Mouse (Mus musculus): ENCODE data around the gene Epm2aip1.

Gene Epm2aip1

DNA sequence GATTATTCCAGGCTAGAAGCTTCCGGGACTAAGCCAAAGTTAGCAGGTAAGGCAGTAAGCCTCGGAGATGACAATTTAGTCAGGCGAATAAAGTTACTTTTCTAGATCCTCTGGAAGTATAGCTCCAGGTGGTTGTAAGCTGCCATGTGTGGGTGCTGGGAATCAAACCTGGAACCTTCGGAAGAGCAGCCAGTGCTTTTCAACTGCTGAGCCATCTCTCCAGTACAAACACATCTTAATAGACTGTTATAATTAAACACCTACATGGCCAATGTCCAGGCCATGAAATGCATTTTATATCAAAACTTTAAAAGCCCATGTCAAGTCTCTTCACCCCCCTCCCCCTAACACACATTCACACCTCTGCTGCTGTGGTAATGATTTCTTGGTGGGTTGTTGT is 16.2 kb downstream of the Epm2aip1 start:
- DNase-seq (ENCODE audit: low read depth, low spot score) = no peak

- DNase-seq (ENCODE audit: low read depth, low spot score) = no peak
Measured at GRCm38 (mm10) chr9:111289294-111289831, 17.6 kb downstream of the Epm2aip1 start.

- DNase-seq (ENCODE audit: low read depth, low spot score) = peak; percentile 79
Measured at GRCm38 (mm10) chr9:111289832-111290339, 18.2 kb downstream of the Epm2aip1 start.

DNA sequence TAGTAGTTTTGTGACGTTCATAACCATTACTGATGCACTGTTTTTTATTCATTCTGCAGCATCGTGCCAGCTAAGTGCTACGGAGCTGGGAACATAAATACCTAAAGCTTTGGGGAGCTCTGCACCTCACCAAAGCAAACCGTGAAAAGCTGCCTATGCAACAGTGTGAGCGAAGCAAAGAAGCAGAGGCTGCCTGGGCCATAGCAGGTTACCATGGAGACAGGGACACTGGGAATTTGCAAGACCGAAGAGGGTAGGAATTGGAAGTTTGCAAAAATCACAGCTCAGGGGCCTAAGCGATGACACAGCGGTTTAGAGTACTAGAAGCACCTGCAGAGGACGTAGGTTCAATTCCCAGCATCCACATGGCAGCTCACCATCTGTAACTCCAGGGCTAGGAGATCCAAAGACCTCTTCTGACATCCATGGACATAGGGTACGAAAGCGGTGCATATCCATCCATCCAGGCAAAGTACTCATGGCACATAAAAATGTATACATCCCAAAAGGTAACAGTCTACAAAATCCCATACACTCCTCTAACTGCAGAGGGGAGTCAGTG is 18.9 kb downstream of the Epm2aip1 start:
- DNase-seq (ENCODE audit: low read depth, low spot score) = no peak

DNA sequence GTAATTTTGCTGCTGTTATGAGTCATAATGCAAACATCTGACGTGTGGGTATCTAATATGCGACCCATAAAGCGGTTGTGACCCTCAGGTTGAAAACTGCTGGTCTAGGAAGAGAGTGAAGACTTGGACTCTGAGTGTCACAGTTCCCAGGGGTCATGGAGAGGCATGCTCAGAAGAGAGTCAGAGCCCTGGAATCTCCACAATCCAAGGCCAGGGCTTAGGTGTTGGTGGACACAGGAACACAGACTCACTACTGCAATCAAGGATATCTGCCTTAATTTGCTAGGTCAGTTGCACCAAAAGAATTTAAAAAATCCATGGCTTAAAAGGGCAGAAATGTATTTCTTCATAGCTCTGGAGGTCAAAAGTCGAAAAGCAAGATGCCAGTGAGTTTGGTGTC is 21.5 kb downstream of the Epm2aip1 start:
- no peak for DNase-seq (ENCODE audit: low read depth, low spot score)

GRCm38 (mm10) chr9:111294911-111295310 is 23.2 kb downstream of the Epm2aip1 start:
- no peak for DNase-seq (ENCODE audit: low read depth, low spot score)

- DNase-seq (ENCODE audit: low read depth, low spot score) = no peak
Measured at GRCm38 (mm10) chr9:111295323-111295722, 23.6 kb downstream of the Epm2aip1 start.

- DNase-seq (ENCODE audit: low read depth, low spot score) = no peak
Measured at GRCm38 (mm10) chr9:111296433-111296832, 24.7 kb downstream of the Epm2aip1 start.

DNA sequence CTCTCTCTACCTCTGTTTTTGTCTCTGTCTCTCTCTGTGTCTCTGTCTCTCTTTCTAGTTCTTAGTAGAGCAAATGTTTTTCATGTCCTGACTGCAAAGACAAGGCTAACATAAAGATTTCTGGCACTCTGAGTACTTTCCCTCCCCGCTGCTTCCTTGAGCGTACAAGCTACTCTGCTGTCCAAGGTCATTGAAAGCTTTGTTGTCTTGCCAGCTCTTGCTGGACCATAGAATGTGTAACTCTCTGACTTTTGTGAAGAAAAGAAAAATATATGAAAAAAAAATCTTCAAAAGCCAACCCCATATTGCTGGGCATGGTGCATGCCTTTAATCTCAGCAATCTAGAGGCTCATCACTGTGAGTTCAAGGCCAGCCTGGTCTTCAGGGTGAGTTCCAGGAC is 26.9 kb downstream of the Epm2aip1 start:
- no peak for DNase-seq (ENCODE audit: low read depth, low spot score)

DNA sequence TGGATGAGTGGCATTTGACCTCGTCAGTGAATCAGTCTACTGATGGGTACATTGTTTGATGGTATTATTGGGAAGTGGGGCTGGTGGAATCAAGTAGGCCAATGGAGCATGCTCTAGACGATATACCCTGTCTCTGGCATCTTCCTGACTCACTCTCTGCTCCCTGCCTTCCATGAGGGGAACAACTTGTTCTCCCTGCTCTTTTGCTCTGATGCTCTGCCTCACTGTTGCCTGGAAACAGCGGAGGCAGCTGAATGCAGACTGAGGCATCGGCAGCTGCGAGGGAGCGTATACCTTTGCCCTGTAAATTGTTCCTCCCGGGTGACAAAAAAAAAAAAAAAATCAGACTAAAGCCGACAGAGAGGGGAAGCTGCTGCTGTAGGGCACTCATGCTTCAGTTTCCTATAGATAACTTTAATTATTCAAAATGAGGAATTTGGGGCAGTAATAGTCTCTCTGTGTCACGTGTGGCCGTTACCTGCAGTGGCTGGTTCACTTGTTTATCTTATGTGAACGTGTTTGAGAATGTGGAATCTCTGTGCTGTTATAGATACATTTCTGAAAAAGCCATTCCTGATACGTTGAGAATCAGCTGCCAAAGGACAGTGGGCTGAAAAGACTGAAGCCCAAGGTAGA is 30.6 kb downstream of the Epm2aip1 start:
- no peak for DNase-seq (ENCODE audit: low read depth, low spot score)

GRCm38 (mm10) chr9:111304036-111304435 is 32.3 kb downstream of the Epm2aip1 start:
- no peak for DNase-seq (ENCODE audit: low read depth, low spot score)

GRCm38 (mm10) chr9:111306142-111306541 is 34.4 kb downstream of the Epm2aip1 start:
- DNase-seq (ENCODE audit: low read depth, low spot score) = no peak

- DNase-seq (ENCODE audit: low read depth, low spot score) = peak; percentile 30
Measured at GRCm38 (mm10) chr9:111311031-111311842, 39.5 kb downstream of the Epm2aip1 start, which contains the start of gene Trank1. TSS of gene Trank1 (plus strand) at chr9:111311739.

- DNase-seq (ENCODE audit: low read depth, low spot score) = no peak
Measured at GRCm38 (mm10) chr9:111311843-111312441, 40.2 kb downstream of the Epm2aip1 start.

- no peak for DNase-seq (ENCODE audit: low read depth, low spot score)
Measured at GRCm38 (mm10) chr9:111312442-111313141, 40.9 kb downstream of the Epm2aip1 start.

- no peak for DNase-seq (ENCODE audit: low read depth, low spot score)
Measured at GRCm38 (mm10) chr9:111313299-111313698, 41.6 kb downstream of the Epm2aip1 start.

DNA sequence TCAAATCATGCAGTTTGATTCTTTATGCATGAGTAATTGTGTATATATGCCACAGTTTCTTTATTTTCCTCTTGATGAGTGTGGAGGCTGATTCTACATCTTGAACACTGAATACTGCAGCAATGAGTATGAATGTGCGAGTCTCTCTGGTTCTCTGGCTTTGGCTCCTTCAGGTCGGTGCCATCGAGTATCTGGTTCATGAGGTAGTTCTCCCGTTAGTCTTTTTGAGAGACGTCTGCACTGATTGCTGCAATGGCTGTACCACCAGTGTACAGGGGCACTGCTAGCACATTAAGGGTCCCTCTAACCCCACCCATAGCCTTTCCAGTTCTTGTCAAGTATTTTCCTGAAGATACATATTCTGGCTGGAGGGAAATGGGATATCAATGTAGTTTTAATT is 42.1 kb downstream of the Epm2aip1 start:
- no peak for DNase-seq (ENCODE audit: low read depth, low spot score)

- DNase-seq (ENCODE audit: low read depth, low spot score) = peak; percentile 30
Measured at GRCm38 (mm10) chr9:111314219-111314618, 42.5 kb downstream of the Epm2aip1 start.

DNA sequence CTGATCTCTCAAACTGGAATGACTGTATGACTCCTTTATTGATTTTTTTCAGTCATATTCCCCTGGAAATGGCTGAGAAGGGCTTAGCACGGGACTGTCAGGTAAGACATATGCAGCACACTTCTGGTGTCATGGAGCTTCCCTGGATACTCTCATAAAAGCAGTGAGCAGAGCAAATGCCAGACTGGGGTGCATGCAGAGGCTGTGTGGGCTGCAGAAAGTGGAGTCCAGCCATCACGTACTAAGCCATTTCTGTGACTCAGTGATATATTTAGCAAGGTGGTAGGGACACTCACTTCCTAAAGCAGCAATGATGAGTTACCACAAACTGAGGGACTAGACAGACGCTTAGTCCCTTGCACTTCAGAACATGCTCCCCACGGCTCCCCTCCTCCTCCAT is 49.2 kb downstream of the Epm2aip1 start:
- no peak for DNase-seq (ENCODE audit: low read depth, low spot score)

GRCm38 (mm10) chr9:111324881-111325280 is 53.2 kb downstream of the Epm2aip1 start:
- no peak for DNase-seq (ENCODE audit: low read depth, low spot score)
